ENCODE assay signal across 8 mouse cellular contexts in the genomic region with DNA sequence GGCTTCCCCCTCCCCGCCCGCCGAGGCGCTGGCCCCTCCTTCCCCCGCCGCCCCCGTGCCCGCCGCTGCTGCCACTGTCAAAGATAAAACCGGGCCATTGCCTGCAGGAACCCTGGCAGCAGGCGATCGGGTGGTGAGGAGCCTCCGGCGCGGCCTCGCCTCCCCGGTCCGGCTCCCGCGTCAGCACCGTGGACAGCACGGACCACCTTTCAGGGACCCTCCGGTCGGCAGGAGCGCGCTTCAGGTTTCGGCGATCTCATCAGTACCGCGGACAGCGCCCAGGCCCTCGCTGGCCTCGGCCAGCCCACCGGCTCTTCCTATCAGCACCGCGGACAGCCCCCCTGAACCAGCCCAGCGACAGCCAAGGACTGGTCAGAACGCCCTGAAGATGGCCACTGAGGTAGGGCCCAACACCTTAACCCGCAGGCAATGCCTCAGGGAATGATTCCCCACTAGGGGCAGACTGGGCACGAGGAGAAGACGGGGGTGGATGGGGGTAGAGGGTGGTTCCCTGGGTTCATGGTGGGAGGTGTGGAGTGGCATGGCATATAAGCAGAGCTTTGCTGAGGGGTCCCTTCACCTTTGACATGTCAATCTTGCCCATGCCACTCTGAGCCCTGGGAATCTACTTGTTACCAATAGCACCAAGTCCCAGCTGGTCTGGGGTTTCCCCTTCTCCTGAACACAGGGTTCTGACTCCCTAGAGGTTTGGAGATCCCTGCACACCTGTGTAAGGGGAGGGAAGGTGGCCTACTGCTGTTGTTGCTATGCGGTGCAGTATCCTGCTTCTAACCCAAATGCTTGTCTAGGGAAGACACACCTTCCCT. TPM values are rescaled to one million over a fixed set of nuclear protein-coding genes. Genes with fewer than 3 reads are reported as not detected.
DNase-seq lines count a peak whose midpoint lies in the region; ATAC-seq and TF ChIP-seq lines count a peak whose summit lies in the region.

No protein-coding gene starts in this region.

- ATAC-seq in liver, embryonic 11.5 days (replicated peaks; ENCODE audit: low FRiP score): peak; percentile 79

- H3K27ac ChIP-seq in heart, adult 2 months: no peak overlapping the region
- H3K27ac ChIP-seq in liver, embryonic 11.5 days (ENCODE audit: low read depth, low read length): no peak overlapping the region
- H3K27ac ChIP-seq in testis, adult 2 months (ENCODE audit: control insufficient read depth, insufficient read depth, low read depth, low read length): no peak overlapping the region

- no peak overlapping the region for H3ac ChIP-seq in myocyte (ENCODE audit: control insufficient read depth, insufficient read length)

- no peaks in the 10 kb centered on the region for H3K4me1 ChIP-seq in heart, adult 2 months (ENCODE audit: control insufficient read depth, insufficient read depth, low read length)
- no peaks in the 10 kb centered on the region for H3K4me1 ChIP-seq in liver, embryonic 11.5 days (replicated peaks; ENCODE audit: control insufficient read depth, insufficient read depth, low read length)
- H3K4me1 ChIP-seq in testis, adult 2 months (ENCODE audit: control insufficient read depth, insufficient read depth, low read length): peaks cover 4% of the 10 kb centered on the region

- no peak overlapping the region for H3K4me3 ChIP-seq in heart, adult 2 months
- peak overlapping the region; percentile 40 for H3K4me3 ChIP-seq in liver, embryonic 11.5 days (ENCODE audit: low read depth, low read length)
- H3K4me3 ChIP-seq in myocyte: no peak overlapping the region
- H3K4me3 ChIP-seq in testis, adult 2 months (ENCODE audit: control insufficient read depth, low read depth, low read length): peak overlapping the region; percentile 66

- no peaks in the 10 kb centered on the region for H3K79me2 ChIP-seq in heart, adult 2 months (replicated peaks; ENCODE audit: control insufficient read depth, insufficient read depth, low read length)
- H3K79me2 ChIP-seq in myocyte (ENCODE audit: control insufficient read depth, insufficient read depth): no peaks in the 10 kb centered on the region

- peak; percentile 36 to 39 for DNase-seq in layer of hippocampus, adult 18-20 months (ENCODE audit: low spot score in 2 of 2)
- no peak for DNase-seq in layer of hippocampus, adult 9-10 months (ENCODE audit: low spot score)
- DNase-seq in embryo, embryonic 9.5 days (ENCODE audit: extremely low spot score): peak; percentile 96
- DNase-seq in heart, adult 2 months: peak; percentile 25 to 66
- DNase-seq in kidney, adult 18-20 months: peak; percentile 10
- peak; percentile 91 for DNase-seq in liver, embryonic 11.5 days (ENCODE audit: low spot score)

- intact Hi-C loops in heart, adult 2 months (cut with DNase I): no loop called here

- TF ChIP-seq EP300 in heart, adult 2 months (IDR thresholded peaks at IDR 0.05; ENCODE audit: insufficient read depth, low read depth, low read length): no peak

- no peak for TF ChIP-seq POLR2A in heart, adult 2 months (IDR thresholded peaks at IDR 0.05; ENCODE audit: insufficient read depth, low read depth, low read length)
- TF ChIP-seq POLR2A in myocyte (IDR thresholded peaks at IDR 0.05; ENCODE audit: insufficient read length, low read depth): no peak
- no peak for TF ChIP-seq POLR2A in testis, adult 2 months (IDR thresholded peaks at IDR 0.05; ENCODE audit: control insufficient read depth, low read depth, low read length)

- WGBS in heart, adult 2 months: 3% methylated on average over 37 of the region's 42 CpGs
- WGBS in liver, embryonic 11.5 days: 3% methylated on average over 40 of the region's 42 CpGs

- no peaks in the 10 kb centered on the region for H3K36me3 ChIP-seq in heart, adult 2 months (ENCODE audit: control insufficient read depth, insufficient read depth, low read length)
- no peaks in the 10 kb centered on the region for H3K36me3 ChIP-seq in liver, embryonic 11.5 days (ENCODE audit: control insufficient read depth, insufficient read depth, low read length)
- no peaks in the 10 kb centered on the region for H3K36me3 ChIP-seq in myocyte (ENCODE audit: control insufficient read depth, insufficient read depth)
- H3K36me3 ChIP-seq in testis, adult 2 months (ENCODE audit: control insufficient read depth, insufficient read depth, low read length): no peaks in the 10 kb centered on the region

- no peak overlapping the region for H3K9ac ChIP-seq in heart, adult 2 months (ENCODE audit: low read depth, low read length)
- no peak overlapping the region for H3K9ac ChIP-seq in liver, embryonic 11.5 days (ENCODE audit: low read depth, low read length)

- no peaks in the 10 kb centered on the region for H3K9me3 ChIP-seq in liver, embryonic 11.5 days (ENCODE audit: control insufficient read depth, low read length)

- peak overlapping the region; percentile 71 for H3K4me2 ChIP-seq in liver, embryonic 11.5 days
- no peak overlapping the region for H3K4me2 ChIP-seq in myocyte (ENCODE audit: low read depth)

- peaks cover 1% of the 10 kb centered on the region; the same call in 1 of the 2 replicates for H3K27me3 ChIP-seq in heart, adult 2 months (ENCODE audit: control insufficient read depth, insufficient read depth, low read length)
- peaks cover 22% of the 10 kb centered on the region for H3K27me3 ChIP-seq in liver, embryonic 11.5 days (replicated peaks; ENCODE audit: control insufficient read depth, insufficient read depth, low read length)
- peaks cover 9% of the 10 kb centered on the region for H3K27me3 ChIP-seq in myocyte (ENCODE audit: control insufficient read depth, insufficient read depth, insufficient read length)
- no peaks in the 10 kb centered on the region for H3K27me3 ChIP-seq in testis, adult 2 months (ENCODE audit: control insufficient read depth, insufficient read depth, low read length)

- no peak for TF ChIP-seq CTCF in heart, adult 2 months (IDR thresholded peaks at IDR 0.05)
- TF ChIP-seq CTCF in testis, adult 2 months (IDR thresholded peaks at IDR 0.05; ENCODE audit: control insufficient read depth, insufficient read depth, insufficient replicate concordance, low read depth, low read length): no peak; the same call in 1 of the 2 replicates

TF ChIP-seq in myocyte, 11 proteins besides CTCF, POLR2A, EP300 and RAD21:
- TF ChIP-seq SRF (IDR thresholded peaks at IDR 0.05; ENCODE audit: control insufficient read depth, insufficient read length, low read depth): no peak
- no peak for TF ChIP-seq TCF3 (IDR thresholded peaks at IDR 0.05; ENCODE audit: insufficient read length, low read depth)
- TF ChIP-seq REST (IDR thresholded peaks at IDR 0.05; ENCODE audit: insufficient read depth, insufficient read length): peak; percentile 90
TF ChIP-seq in myocyte: peak in this region for 1.

RNA-seq across cellular contexts. Expression of gene Golga7b, which starts 8.6 kb away (rescaled TPM):
- total RNA-seq in layer of hippocampus, adult 18-20 months (2021): 10 to 100 TPM; 64.3 to 64.4 TPM
- total RNA-seq in heart, adult 2 months (2021): under 1 TPM; 0.50 to 0.75 TPM
- 1.0 and 1.1 TPM in 2 replicates for polyA plus RNA-seq in heart, adult 2 months (2012; rRNA removed)
- not detected in 2 replicates for polyA plus RNA-seq in liver, embryonic 11.5 days (2014; fragmentation: Nextera tagmentation; extraction: Ambion mirVana)
- 0.06 TPM for polyA plus RNA-seq in myocyte (2012; fragmentation: generic; extraction: Trizol)
- polyA plus RNA-seq in testis, adult 2 months (2012; rRNA removed): 6.7 and 8.7 TPM in 2 replicates

RNA-seq across cellular contexts. Expression of gene Sfrp5, which starts 53.9 kb away (rescaled TPM):
- total RNA-seq in layer of hippocampus, adult 18-20 months (2021): under 1 TPM; 0.23 to 0.42 TPM
- 1 to 10 TPM; 4.7 to 5.9 TPM for total RNA-seq in heart, adult 2 months (2021)
- polyA plus RNA-seq in heart, adult 2 months (2012; rRNA removed): 11.6 and 19.0 TPM in 2 replicates
- polyA plus RNA-seq in liver, embryonic 11.5 days (2014; fragmentation: Nextera tagmentation; extraction: Ambion mirVana): 3.5 and 5.2 TPM in 2 replicates
- 0.04 TPM for polyA plus RNA-seq in myocyte (2012; fragmentation: generic; extraction: Trizol)
- polyA plus RNA-seq in testis, adult 2 months (2012; rRNA removed): 0.10 TPM in 1 of 2 replicates, not detected in the other

Comparison
In these comparisons a context has a peak if more than half of its experiments do, and no peak if none do; other contexts are left out.
1. H3K4me3 ChIP-seq: peak in liver, embryonic 11.5 days (single experiment) and testis, adult 2 months (single experiment); none in heart, adult 2 months (single experiment) and myocyte (single experiment).